Mouse (Mus musculus) heart, embryonic 12.5 days (tissue): ENCODE data around the gene B2m. TPM values are rescaled to one million over a fixed set of nuclear protein-coding genes. Genes with fewer than 3 reads are reported as not detected.

Experiments
- ATAC-seq: fragments of 200-750 bp; cut with Nextera tagmentation; 2 replicates; pipeline ENCODE4 v1.8.0; 2017; ENCODE audit warnings: moderate TSS enrichment, moderate library complexity; ENCODE audit not compliant: insufficient number of reproducible peaks, low FRiP score
- H3K27ac ChIP-seq: fragments of 300-500 bp; sonication (generic); 2 replicates; pipeline ENCODE4 v1.5.1; 2016; ENCODE audit warnings: mild to moderate bottlenecking, moderate library complexity; ENCODE audit not compliant: poor library complexity, severe bottlenecking
- H3K27me3 ChIP-seq: fragments of 300-500 bp; sonication (generic); replicated peaks from 2 replicates; pipeline ENCODE4 v1.6.1; 2016; ENCODE audit warnings: mild to moderate bottlenecking, moderate library complexity
- H3K36me3 ChIP-seq: fragments of 300-500 bp; sonication (generic); 2 replicates; pipeline ENCODE4 v1.6.1; 2016; ENCODE audit warnings: mild to moderate bottlenecking, moderate library complexity
- H3K4me1 ChIP-seq: fragments of 300-500 bp; sonication (generic); replicated peaks from 2 replicates; pipeline ENCODE4 v1.6.1; 2016; ENCODE audit warnings: mild to moderate bottlenecking
- H3K4me2 ChIP-seq: fragments of 300-500 bp; sonication (generic); 2 replicates; pipeline ENCODE4 v1.6.1; 2016; ENCODE audit warnings: mild to moderate bottlenecking, moderate library complexity
- H3K4me3 ChIP-seq: fragments of 300-500 bp; sonication (generic); 2 replicates; pipeline ENCODE4 v1.5.1; 2016; ENCODE audit warnings: mild to moderate bottlenecking
- H3K9ac ChIP-seq: fragments of 300-500 bp; sonication (generic); 2 replicates; pipeline ENCODE4 v1.6.1; 2016; ENCODE audit warnings: mild to moderate bottlenecking, moderate library complexity
- H3K9me3 ChIP-seq: fragments of 300-500 bp; sonication (generic); replicated peaks from 2 replicates; pipeline ENCODE4 v1.6.1; 2016; ENCODE audit warnings: mild to moderate bottlenecking, moderate library complexity
- WGBS: fragments of 180-500 bp; shearing (Covaris S2); methylation state at CpG from one replicate; pipeline ENCODE4 v1.1.7; 2016; 5-methylcytosine and 5-hydroxymethylcytosine counted together
- polyA plus RNA-seq: library from polyadenylated mRNA; unstranded; fragments of >200 nt; fragmentation: Nextera tagmentation; extraction: Ambion mirVana; gene quantifications from 2 replicates; pipeline ENCODE4 v1.2.1, GENCODE M21; 2016

B2m gene
- polyA plus RNA-seq, 1 experiment from 2014 or later = 247 TPM

DNA sequence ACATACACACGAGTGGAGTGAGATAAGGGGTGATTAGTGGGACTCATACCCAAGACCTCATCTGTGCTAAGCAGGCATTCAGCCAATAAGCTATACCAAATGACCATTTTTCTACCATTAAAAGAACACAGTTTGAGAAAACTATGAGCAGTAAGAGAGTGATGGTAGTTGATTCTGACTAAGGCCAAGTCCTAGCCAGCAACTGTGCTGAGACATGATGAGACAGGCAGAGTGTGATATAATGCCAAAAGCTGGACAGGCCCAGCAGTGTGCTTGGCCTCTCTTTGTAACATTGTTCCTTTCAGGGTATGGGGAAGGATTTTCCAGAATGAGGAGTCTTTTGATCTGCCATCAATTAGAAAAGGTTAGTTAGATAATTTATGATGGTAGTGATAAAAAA lies 54.0 kb downstream of the B2m start:
- H3K4me3 ChIP-seq = no peak overlapping the region
- H3K4me1 ChIP-seq = no peaks in the 10 kb centered on the region
- H3K9me3 ChIP-seq = no peaks in the 10 kb centered on the region
- WGBS = 38% methylated on average over 1 of the region's 1 CpGs
- no peak overlapping the region for H3K9ac ChIP-seq
- H3K4me2 ChIP-seq = no peak overlapping the region
- H3K27me3 ChIP-seq = no peaks in the 10 kb centered on the region
- H3K27ac ChIP-seq = no peak overlapping the region
- no peaks in the 10 kb centered on the region for H3K36me3 ChIP-seq
- no peak for ATAC-seq

Other genes with a start within 250 kb of the B2m start
- gene Ctdspl2, start 191.7 kb upstream of the B2m start, polyA plus RNA-seq = 44.4 and 49.2 TPM in 2 replicates
- gene Mageb3, start 191.6 kb upstream of the B2m start, polyA plus RNA-seq = 0.18 TPM in 1 of 2 replicates, not detected in the other
- gene Eif3j1, start 119.1 kb upstream of the B2m start, polyA plus RNA-seq = 14.2 and 15.7 TPM in 2 replicates
- 8.3 and 8.8 TPM in 2 replicates for gene Spg11, start 29.3 kb upstream of the B2m start, polyA plus RNA-seq
- 0.10 TPM in 1 of 2 replicates, not detected in the other for gene Trim69, start 13.0 kb downstream of the B2m start, polyA plus RNA-seq
- not detected in 2 replicates for gene Patl2, start 38.5 kb downstream of the B2m start, polyA plus RNA-seq
- not detected in 2 replicates for gene Terb2, start 38.6 kb downstream of the B2m start, polyA plus RNA-seq
- gene Sord, start 87.1 kb downstream of the B2m start, polyA plus RNA-seq = 55.2 and 55.5 TPM in 2 replicates
- 0.13 TPM in 2 replicates for gene Duox2, start 150.8 kb downstream of the B2m start, polyA plus RNA-seq
- gene Duoxa2, start 151.2 kb downstream of the B2m start, polyA plus RNA-seq = not detected in 2 replicates
- gene Duoxa1, start 166.0 kb downstream of the B2m start, polyA plus RNA-seq = not detected in 2 replicates
- gene Duox1, start 168.0 kb downstream of the B2m start, polyA plus RNA-seq = 0.04 and 0.05 TPM in 2 replicates
- gene Shf, start 221.5 kb downstream of the B2m start, polyA plus RNA-seq = 2.6 and 2.9 TPM in 2 replicates